Mouse (Mus musculus) gastrocnemius, postnatal 10 days (tissue): ENCODE data around the gene Fam129a. TPM values are rescaled to one million over a fixed set of nuclear protein-coding genes. Genes with fewer than 3 reads are reported as not detected.
A peak's percentile ranks its signal among the peaks of the same experiment; 100 is the strongest.
"Not testable (repeated sequence)": the region's sequence is repeated elsewhere in the genome, so short reads cannot be mapped to it uniquely, and the experiment has no call there.

Experiments used
- DNase-seq: peaks from one replicate; pipeline ENCODE4 v3.0.0; 2021; ENCODE audit warnings: mixed read lengths
- total RNA-seq, 2 experiments: library from RNA; stranded (reverse); gene quantifications; 2 replicates each; pipeline ENCODE4 v1.2.3; 2021

The Fam129a gene
- total RNA-seq, 2 experiments from 2014 or later = 35.8 to 45.5 TPM

DNA sequence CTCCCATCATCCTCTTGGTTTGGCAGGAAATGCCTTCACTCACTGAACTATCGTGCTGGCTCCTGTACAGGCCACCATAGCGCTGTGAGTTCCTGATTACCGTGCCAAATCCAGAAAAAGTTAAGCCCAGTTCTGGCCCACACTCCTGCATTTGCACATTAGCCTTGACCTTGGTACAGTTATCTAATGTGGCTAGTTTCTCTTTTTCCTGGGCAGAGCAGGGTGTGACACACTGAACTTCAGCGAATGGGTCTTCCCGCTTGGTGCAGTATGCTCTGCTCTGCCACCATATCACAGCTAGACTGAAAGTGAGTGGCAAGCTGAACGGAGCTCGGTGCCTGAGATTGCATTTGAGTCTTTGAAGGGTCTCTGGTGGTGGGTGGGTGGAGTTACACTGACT, 128.4 kb downstream of the Fam129a start:
- DNase-seq = no peak

- DNase-seq = no peak
Observed at GRCm38 (mm10) chr1:151702816-151703215, 131.8 kb downstream of the Fam129a start.

GRCm38 (mm10) chr1:151705723-151706396, 134.9 kb downstream of the Fam129a start:
- DNase-seq = peak; percentile 74

GRCm38 (mm10) chr1:151706397-151706752, 135.4 kb downstream of the Fam129a start:
- DNase-seq = no peak

- peak; percentile 45 for DNase-seq
Observed at GRCm38 (mm10) chr1:151708966-151709733, 138.2 kb downstream of the Fam129a start.

DNA sequence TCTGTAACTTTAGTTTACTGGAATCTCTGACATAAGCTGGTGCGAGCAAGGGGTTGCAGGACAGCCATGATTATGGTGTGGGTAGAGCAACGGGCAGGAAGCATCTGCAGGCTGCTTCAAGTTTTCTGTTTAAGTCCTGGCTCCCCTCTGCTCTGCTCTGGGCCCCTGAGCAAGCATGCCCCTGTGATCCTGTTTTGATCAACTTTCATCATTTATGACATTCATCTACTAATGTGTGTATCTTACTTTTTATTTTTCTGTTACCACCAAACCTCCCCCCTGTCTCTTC, 138.7 kb downstream of the Fam129a start:
- no peak for DNase-seq

- DNase-seq = no peak
Observed at GRCm38 (mm10) chr1:151710424-151711055, 139.6 kb downstream of the Fam129a start.

DNA sequence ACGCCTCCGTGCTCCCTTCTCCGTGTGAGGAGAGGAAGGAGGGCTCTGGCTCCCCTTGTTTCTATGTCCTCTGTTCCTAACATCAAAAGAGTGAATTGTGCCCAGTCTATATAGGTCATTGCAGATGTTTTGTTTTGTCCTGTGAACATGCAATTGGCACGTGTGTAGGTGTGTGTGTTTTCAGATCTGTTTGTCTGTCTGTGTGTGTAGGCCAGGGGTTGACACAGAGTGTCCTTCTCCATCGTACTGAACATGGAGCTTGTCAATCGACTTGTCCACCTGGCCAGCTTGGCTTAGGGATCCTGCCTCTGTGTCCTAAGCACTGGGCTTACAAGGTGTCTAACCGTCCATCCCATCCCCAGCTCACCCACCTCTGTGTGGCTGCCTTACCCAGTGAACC, 140.1 kb downstream of the Fam129a start:
- no peak for DNase-seq

GRCm38 (mm10) chr1:151712664-151713063, 141.7 kb downstream of the Fam129a start:
- no peak for DNase-seq

DNA sequence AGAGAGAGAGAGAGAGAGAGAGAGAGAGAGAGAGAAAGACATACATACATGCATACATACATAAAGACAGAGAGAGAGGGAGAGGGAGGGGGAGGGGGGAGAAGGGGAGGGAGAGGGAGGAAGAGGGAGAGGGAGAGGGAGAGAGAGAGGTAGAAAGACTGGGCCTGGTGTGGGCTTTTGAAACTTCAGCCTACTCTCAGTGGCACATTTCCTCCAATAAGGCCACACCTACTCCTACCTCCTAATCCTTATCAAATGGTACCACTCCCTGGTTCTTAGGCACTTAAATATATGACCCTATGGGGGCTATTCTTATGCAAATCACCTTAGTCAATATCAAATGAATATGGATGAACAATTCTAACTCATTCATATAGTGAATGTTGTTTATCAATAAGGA, 142.6 kb downstream of the Fam129a start:
- DNase-seq = no peak

GRCm38 (mm10) chr1:151716024-151716710, 145.2 kb downstream of the Fam129a start:
- DNase-seq = no peak

DNA sequence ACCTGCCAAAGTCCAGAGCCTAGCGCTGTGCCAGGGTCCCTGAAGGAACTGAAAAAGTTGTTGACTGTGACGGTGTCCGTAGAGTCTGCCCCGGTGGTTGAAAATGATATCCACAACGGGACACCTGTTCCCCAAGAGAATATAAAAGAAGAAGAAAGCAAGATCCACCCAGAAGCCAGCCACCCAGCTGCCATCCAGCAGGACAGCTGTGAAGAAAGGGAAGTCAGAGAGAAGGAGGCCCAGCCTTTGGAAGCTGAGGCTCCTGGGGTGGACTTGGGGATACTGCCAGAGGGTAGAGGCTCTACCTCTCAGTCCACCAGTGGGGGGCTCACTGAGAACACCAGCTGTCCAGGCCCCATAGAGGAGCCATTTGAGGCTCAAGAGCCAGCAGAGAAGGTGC, 146.6 kb downstream of the Fam129a start:
- no peak for DNase-seq

DNA sequence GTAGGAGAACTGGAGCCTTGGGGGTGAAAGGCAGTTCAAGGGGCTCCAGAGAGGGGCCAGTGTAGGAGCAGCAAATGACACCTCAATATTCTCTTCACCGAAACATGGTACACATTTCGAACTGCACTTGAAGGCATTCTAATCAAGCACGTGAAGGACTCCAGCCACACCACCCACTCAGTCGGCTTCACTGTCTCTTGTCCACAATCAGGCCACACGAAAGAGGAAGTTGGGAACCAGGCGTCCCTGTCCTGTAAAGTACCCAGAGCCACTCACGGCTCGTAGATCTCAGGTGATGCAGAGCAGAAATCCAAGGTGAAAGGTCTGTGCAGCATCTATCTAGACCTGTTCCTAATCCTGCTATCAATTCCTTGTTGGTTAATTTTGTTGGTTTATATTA, 147.6 kb downstream of the Fam129a start:
- no peak for DNase-seq

- DNase-seq = no peak
Observed at GRCm38 (mm10) chr1:151719911-151720310, 148.9 kb downstream of the Fam129a start.

DNA sequence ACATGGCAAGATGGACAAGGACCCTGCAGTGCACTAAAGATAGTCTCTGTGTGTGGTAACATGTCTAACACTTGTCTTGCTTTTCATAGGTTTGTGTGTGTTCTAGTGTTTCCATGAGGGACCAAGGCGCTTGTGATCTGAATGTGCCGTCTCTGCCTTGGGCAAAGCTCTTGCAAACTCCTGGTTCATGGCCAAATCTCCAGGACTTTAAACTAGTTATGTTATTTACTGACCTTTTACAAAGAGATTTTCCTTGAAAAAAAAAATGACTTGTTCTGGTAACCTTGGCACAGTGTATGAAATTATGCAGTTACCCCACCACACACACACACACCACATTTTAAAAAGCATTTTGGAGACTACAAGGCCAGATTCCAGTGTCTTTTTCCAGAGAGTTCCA, 149.6 kb downstream of the Fam129a start:
- DNase-seq = no peak

DNA sequence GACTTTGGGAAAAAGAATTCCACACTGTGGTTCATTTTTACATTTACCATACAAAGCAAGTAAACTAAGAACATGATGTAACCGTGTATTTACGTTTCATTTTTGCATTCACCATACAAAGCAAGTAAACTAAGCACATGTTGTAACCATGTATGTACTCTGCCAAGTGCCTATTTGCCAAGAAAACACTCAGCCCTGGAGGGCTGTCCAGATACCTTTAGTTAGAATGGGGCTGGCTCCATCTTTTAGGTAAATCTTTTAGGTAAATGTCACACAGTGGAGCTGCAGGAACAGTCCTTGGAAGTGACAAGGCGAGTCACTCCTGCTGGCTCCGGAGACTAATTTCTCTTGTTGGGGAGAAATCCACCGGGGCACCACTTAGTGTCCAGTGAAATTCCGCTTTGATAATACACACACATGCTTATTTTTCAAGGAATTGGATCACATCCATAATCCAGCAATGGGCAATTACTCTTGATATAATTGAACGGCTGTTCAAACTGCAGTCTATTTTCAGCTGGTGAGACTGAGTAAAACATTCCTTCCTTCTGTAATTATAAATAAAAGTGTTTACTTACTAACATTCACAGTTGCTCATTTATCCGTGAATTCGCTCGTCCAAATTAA, 150.5 kb downstream of the Fam129a start:
- DNase-seq = no peak

DNA sequence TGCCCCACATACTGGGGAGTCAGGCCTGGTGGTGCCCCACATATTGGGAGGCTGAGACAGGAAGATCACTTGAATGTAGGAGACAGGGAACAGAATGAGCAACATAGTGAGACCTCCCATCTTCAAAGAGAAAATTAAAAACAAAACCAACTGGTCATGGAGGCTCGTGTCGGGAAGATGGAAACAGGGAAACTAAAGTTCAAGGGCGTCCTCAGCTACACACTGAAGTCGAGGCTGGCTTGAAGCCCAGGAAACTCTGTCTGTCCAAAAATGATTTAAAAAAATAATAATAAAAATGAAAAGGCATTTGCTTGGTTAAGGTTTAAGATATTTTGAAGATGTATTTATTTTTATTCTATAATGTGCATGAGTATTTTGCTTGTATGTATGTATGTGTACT, 152.8 kb downstream of the Fam129a start:
- DNase-seq = no peak

- no peak for DNase-seq
Observed at GRCm38 (mm10) chr1:151725590-151725989, 154.6 kb downstream of the Fam129a start.

DNA sequence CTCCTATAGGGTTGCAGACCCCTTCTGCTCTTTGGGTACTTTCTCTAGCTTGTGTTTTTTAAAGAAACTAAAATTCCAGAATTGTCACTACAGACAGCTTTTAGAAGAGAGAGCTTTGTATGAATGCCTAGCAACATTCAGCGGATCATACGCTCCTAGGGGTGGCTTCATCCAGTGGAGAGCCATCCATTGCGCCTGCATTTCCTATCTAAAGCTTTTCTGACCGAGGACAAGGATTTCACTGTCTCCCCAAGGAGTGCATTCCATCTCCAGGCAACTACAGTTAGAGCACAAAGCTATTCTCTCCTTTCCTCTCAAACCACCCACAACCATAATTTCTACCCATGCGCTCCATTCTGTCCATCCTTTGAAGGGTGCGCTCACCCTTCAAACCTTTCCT, 155.4 kb downstream of the Fam129a start:
- DNase-seq = no peak

DNA sequence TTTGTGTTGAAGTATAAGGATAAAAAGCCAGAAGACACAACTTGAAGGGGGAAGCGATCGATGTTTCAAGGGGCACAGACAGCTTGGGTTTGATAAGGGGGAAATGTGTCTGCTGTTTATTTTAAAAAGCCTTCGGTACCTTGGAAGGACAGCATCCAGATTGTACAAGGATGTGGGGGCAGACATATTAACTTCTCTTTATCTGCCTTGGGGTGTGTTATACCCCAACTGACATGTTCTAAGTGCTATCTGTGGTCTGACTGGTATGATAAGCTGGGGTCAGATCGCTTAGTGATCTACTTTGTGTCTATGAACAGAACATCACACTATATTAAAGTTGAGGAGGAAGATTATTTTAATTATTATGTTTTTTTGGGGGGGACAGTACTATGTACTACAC, 157.2 kb downstream of the Fam129a start:
- no peak for DNase-seq

- no peak for DNase-seq
Observed at GRCm38 (mm10) chr1:151737146-151737545, 166.2 kb downstream of the Fam129a start.

DNA sequence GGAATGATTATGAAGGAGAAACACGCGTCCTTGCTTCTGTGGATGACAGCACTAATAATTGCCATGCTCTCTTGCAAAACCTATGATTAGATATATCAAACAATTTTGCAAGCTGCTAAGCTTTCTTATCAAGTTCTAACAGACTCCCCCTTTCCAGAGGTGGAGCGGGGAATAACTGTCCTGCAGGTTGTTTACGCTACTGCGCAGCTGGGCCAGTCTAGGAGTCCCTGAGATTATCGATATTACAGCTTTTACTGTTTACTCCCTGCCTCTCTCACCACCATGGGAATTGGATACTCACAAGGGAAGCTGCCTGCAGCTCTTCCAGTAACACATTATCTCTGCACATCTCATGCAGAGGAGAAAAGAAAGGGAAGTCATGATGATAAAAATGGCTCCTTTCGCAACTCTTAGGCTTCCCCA, 170.2 kb downstream of the Fam129a start:
- no peak for DNase-seq

- DNase-seq = not testable (repeated sequence)
Observed at GRCm38 (mm10) chr1:151749894-151750293, 178.9 kb downstream of the Fam129a start.
